Mouse (Mus musculus) Patski (cell line): ENCODE measurements around the gene Acp4. TPM values are rescaled to one million over a fixed set of nuclear protein-coding genes. Genes with fewer than 3 reads are reported as not detected.
A peak's percentile ranks its signal among the peaks of the same experiment; 100 is the strongest.
"Not testable (repeated sequence)": the region's sequence is repeated elsewhere in the genome, so short reads cannot be mapped to it uniquely, and the experiment has no call there.

Source experiments
- ATAC-seq: fragments of 100-300 bp; one replicate; pipeline ENCODE4 v1.8.0; 2021
- CTCF ChIA-PET: fragments of 350-600 bp; sonication (Branson Sonifier 250); formaldehyde crosslinking; loops from one replicate; lab custom pipeline; 2022; ENCODE audit warnings: inconsistent platforms; lab: Charles Lee
- POLR2A ChIA-PET: fragments of 350-600 bp; sonication (Branson Sonifier 250); formaldehyde crosslinking; loops from one replicate; lab custom pipeline; 2022; ENCODE audit warnings: antibody characterized with exemption, inconsistent platforms; lab: Charles Lee
- DNase-seq: peaks from one replicate; pipeline ENCODE4 v3.0.0-alpha.2; 2011; ENCODE audit warnings: low read depth, low spot score
- H3K27me3 ChIP-seq: fragments of 371-371 bp; one replicate; pipeline ENCODE4 v1.5.1; 2021
- CTCF ChIP-seq: fragments of 100-300 bp; IDR thresholded peaks from one replicate; pipeline ENCODE4 v1.5.1; 2021
- in situ Hi-C: fragments of 300-500 bp; cut with MboI; formaldehyde crosslinking; loops from 3 replicates; pipeline ENCODE4 v1.11.1; 2018; ENCODE audit warnings: low pct_unique_long_range_greater_than_20kb, mixed read lengths
- polyA plus RNA-seq: library from polyadenylated mRNA; unstranded; gene quantifications from one replicate; pipeline ENCODE4 v1.2.3, GENCODE M21; 2021

Gene Acp4
- polyA plus RNA-seq, 1 experiment from 2014 or later, result not detected

GRCm38 (mm10) chr7:44262791-44263643, 5.8 kb upstream of the Acp4 start:
- CTCF ChIA-PET, result interaction anchor here (0.6 to 1.9 kb wide), 17 partner anchors 9 to 250 kb away, joined by 3 to 17 read pairs (median 4); no protein-coding TSS in a partner anchor
- peak; percentile 99 for TF ChIP-seq CTCF
- peak; percentile 69 for ATAC-seq
- in situ Hi-C loops, result loop anchor here (5.0 kb wide), 2 partner anchors 39 to 89 kb away; no protein-coding TSS in a partner anchor
- H3K27me3 ChIP-seq, result peaks cover 11% of the 10 kb centered on the region
- POLR2A ChIA-PET, result interaction anchor here (0.6 kb wide), 1 partner anchor 87 kb away, joined by 4 read pairs; no protein-coding TSS in a partner anchor
- peak; percentile 67 for DNase-seq

- no peak for TF ChIP-seq CTCF
- in situ Hi-C loops, result loop anchor here (5.0 kb wide), 2 partner anchors 41 to 91 kb away; no protein-coding TSS in a partner anchor
- ChIA-PET CTCF (interaction anchor here (1.2 kb wide), 1 partner anchor 67 kb away, joined by 3 read pairs; no protein-coding TSS in a partner anchor), POLR2A (interaction anchor here (0.6 kb wide), 1 partner anchor 9 kb away, joined by 3 read pairs; no protein-coding TSS in a partner anchor)
- peaks cover 3% of the 10 kb centered on the region for H3K27me3 ChIP-seq
- no peak for ATAC-seq
- DNase-seq, result no peak
These were observed 4.0 kb upstream of the Acp4 start, which contains the start of gene Gm15517 for GRCm38 (mm10) chr7:44261147-44261546. TSS of gene Gm15517 (plus strand) at chr7:44261447.

GRCm38 (mm10) chr7:44260410-44260809, 3.2 kb upstream of the Acp4 start:
- ChIA-PET CTCF (interaction anchor here (1.0 to 1.2 kb wide), 2 partner anchors 67 to 91 kb away, joined by 3 read pairs; no protein-coding TSS in a partner anchor), POLR2A (interaction anchor here (0.6 to 0.7 kb wide), 2 partner anchors 8 to 91 kb away, joined by 3 to 4 read pairs; no protein-coding TSS in a partner anchor)
- DNase-seq (no peak), ATAC-seq (no peak)
- in situ Hi-C loops, result loop anchor here (5.0 kb wide), 2 partner anchors 42 to 92 kb away; no protein-coding TSS in a partner anchor
- no peak for TF ChIP-seq CTCF
- peaks cover 3% of the 10 kb centered on the region for H3K27me3 ChIP-seq

DNA sequence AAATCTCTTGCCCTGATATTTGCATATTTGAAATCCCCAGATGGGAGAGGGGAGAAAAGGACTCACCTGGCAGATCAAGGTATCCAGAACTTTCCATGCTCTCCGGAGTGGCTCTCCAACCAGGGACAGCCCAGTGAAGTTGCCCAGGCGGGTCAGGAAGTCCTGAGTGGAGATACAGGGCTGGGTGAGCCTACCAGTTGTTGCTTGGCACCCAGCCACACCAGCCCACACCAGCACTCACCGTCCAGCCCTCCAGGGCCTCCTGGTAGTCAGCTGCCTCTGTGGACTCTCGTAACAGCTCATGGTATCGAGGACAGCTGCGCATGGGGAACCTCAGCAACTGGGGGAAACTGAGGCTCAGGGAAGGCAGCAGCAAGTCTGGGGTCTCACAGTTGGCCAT, 2.2 kb downstream of the Acp4 start:
- in situ Hi-C loops, result loop anchor here (5.0 kb wide), 1 partner anchor 212 kb away; the partner anchor contains the start of genes Aspdh and Josd2
- no peak for TF ChIP-seq CTCF
- DNase-seq (no peak), ATAC-seq (no peak)
- CTCF ChIA-PET, result no interaction called here
- POLR2A ChIA-PET, result interaction anchor here (0.7 kb wide), 1 partner anchor 119 kb away, joined by 5 read pairs; no protein-coding TSS in a partner anchor
- H3K27me3 ChIP-seq, result no peaks in the 10 kb centered on the region

GRCm38 (mm10) chr7:44253023-44253616, 4.1 kb downstream of the Acp4 start:
- ATAC-seq (no peak), DNase-seq (no peak)
- no peaks in the 10 kb centered on the region for H3K27me3 ChIP-seq
- TF ChIP-seq CTCF, result no peak
- in situ Hi-C loops, result no loop called here
- ChIA-PET POLR2A (interaction anchor here (0.6 kb wide), 1 partner anchor 30 kb away, joined by 5 read pairs; no protein-coding TSS in a partner anchor), CTCF (interaction anchor here (1.1 to 1.4 kb wide), 2 partner anchors 10 kb away, joined by 4 to 5 read pairs; no protein-coding TSS in a partner anchor)

DNA sequence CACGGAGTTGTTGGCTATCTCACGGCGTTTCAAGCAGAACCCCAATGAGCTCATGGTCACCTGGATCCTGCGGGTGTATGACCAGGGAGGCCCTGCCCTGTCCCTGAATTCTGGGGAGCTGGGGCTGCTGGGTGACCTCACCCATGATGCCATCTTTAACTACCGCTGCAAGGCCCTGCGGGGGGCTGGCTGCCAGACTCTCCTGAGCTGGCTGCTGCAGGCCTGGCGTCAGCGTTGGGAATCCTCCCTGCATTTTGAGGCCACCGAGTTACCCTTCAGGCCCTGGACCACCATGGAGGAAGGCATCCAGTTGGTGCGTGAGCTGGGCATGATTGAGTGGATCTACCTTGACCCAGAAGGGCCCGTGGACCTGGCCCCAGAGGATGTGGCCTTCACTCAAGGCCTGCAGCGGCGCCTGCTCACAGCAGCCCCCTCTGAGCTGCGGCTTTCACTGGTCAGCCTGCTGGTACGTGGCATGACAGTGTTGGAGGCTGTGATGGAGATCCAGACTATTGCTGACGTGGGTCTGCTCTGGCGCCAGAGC, 6.4 kb downstream of the Acp4 start:
- POLR2A ChIA-PET, result not testable (repeated sequence)

GRCm38 (mm10) chr7:44249248-44249647, 7.9 kb downstream of the Acp4 start:
- CTCF ChIA-PET, result no interaction called here

More for the DNA sequence above, 6.4 kb downstream of the Acp4 start:
- in situ Hi-C loops, DNase-seq, CTCF ChIA-PET, H3K27me3 ChIP-seq, ATAC-seq: not testable (repeated sequence)

DNA sequence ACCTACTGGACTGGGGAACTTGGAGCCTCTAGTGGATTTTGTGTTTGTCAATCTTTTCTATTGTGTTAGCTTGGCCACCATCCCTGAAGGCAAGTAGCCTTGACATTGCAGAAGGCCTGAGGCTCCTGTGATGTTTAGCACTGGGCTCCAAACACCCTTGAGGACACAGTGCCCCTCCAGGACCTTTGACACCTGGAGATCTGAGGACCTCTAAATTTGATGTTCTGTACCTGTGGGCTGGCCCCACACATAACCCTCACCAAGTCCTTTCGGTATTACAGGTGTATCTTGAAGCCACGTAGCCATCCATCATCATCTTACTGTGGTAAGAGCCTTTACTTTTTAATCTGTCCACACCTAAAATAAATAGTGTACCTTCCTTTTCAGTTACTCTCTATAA, 9.2 kb downstream of the Acp4 start:
- CTCF ChIA-PET, result no interaction called here
- in situ Hi-C loops, result loop anchor here (25.0 kb wide), 1 partner anchor 661 kb away; the partner anchor contains the start of gene Zfp719
- no peaks in the 10 kb centered on the region for H3K27me3 ChIP-seq
- ATAC-seq (no peak), DNase-seq (no peak)
- POLR2A ChIA-PET, result interaction anchor here (1.1 kb wide), 1 partner anchor 26 kb away, joined by 3 read pairs; no protein-coding TSS in a partner anchor
- no peak for TF ChIP-seq CTCF

More at GRCm38 (mm10) chr7:44249248-44249647, 7.9 kb downstream of the Acp4 start:
- no peaks in the 10 kb centered on the region for H3K27me3 ChIP-seq
- POLR2A ChIA-PET, result interaction anchor here (1.1 kb wide), 1 partner anchor 25 kb away, joined by 3 read pairs; no protein-coding TSS in a partner anchor
- no peak for TF ChIP-seq CTCF
- DNase-seq, result no peak
- no peak for ATAC-seq
- in situ Hi-C loops, result loop anchor here (25.0 kb wide), 1 partner anchor 662 kb away; the partner anchor contains the start of gene Zfp719

DNA sequence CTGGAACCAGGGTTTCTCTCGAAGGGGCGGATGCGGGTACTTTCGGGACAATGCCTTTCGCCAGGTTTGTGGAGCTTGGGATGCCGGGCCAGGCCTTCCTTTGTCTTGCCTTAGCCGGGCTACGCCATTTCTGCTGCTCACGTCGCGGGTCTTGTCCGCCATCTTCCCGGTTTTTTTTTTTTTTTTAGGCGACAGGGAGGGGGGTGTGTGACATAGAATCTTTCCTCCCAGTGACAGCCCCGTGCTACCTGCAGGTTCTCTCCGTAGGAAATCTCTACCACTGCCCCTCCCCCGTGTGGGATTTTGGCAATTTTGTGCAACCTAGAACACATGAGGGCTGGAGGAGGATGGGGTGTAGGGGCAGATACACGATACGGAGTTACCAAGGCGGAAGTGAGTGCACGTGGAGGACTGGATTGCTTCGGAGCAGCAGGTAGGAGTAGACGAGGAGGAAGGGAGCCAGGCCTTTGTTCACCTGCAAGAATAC, 10.2 kb downstream of the Acp4 start:
- ATAC-seq (peak; percentile 20), DNase-seq (no peak)
- in situ Hi-C loops, result loop anchor here (25.0 kb wide), 1 partner anchor 660 kb away; the partner anchor contains the start of gene Zfp719
- ChIA-PET CTCF (no interaction called here), POLR2A (interaction anchor here (0.7 kb wide), 2 partner anchors 11 to 104 kb away, joined by 4 to 5 read pairs; no protein-coding TSS in a partner anchor)
- peaks cover 7% of the 10 kb centered on the region for H3K27me3 ChIP-seq
- no peak for TF ChIP-seq CTCF
